Mouse (Mus musculus): Measurements from ENCODE around the gene Pitpnm2.

The Pitpnm2 gene

DNA sequence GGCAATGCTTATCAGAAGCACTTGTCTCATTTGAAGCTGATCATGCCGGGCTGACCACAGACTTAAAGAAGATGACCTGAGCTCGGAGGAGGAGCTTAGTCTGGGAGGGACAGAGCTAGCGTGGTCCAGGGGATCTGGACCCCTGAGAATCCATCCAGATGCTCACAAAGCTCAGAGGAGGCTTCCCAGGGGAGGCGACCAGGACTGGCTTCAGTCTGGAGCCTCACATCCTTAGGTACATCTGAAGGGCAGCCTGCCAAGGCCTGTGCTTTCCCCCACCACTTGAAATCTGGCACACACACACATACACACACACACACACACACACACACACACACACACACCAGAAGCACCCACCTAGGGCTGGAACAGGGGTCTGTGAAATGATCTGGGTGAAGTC lies 47.5 kb downstream of the Pitpnm2 start:
- no peak for DNase-seq (ENCODE audit: low spot score)

DNA sequence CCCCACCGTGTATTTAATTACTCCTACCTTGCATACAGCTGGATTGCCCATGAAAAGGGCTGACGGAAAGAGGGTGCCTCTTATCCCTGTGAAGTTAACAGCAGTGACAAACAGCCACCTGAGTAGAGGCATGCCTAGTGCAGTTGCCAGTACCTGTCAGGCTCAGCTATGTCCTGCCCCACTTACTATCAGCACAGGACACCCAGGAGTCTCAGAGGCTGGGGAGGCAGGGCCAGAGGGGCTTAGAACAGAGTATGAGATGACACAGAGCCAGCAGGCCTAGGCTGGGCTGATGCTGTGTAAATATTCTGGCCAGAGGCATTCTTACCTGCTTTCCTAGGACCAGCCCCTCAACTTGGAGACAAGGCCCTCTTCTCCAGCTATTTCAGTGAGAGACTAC lies 48.0 kb downstream of the Pitpnm2 start:
- no peak for DNase-seq (ENCODE audit: low spot score)

DNA sequence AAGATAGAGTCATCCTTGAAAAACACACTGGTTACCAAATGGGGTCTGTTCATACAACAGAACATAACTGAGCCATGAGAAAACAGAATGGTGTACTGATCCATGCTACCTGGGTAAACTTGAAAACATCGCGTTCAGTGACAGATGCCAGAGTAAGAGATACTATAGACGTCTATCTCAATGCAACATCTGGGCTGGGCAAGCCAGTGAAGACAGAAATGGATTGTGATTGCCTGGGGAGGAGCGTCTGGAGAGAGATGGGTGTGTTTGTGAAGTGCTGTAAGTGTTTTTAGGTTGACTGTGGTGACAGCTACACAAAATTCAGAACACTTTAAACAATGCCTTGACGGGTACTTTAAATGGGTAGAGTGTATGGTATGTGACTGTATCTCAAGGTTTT lies 48.7 kb downstream of the Pitpnm2 start:
- DNase-seq (ENCODE audit: low spot score), result no peak

DNA sequence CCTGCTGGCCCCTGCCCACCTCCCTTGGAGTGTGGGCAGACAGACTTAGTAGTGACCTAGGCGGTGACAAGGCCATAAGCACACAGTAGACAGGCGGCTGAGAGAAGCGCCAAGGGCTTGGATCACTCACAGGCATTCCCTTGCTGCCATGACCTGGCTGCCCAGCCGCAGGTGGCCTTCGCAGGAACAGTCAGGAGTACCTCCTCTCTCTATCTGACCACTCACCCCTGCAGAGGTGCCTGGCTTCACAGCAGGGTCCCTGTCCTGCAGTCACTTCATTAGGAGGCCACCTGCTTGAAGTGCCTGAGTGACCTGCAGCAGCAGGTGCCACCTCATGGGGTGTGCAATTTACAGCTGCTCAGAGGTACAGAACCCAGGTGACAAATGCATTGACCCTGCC lies 50.4 kb downstream of the Pitpnm2 start:
- DNase-seq (ENCODE audit: low spot score), result no peak

DNA sequence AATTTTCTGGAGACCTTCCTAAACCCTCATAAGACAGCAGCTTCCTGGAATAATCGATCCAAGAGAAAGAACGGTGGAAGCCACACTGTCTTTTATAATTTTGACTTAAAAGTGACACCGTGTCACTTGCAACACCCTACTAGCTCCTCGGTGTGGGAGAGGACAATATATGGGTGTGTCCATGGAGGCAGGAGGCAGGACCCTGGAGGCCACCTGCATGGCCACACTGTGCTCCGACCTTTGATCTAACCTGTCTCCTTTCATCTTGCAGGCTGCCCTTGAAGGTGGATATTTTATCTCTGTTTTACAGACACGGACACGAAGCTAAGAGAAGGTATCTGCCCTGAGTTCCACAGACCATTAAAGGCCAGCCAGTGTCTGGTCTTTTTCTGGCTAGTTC lies 51.1 kb downstream of the Pitpnm2 start:
- no peak for DNase-seq (ENCODE audit: low spot score)

DNA sequence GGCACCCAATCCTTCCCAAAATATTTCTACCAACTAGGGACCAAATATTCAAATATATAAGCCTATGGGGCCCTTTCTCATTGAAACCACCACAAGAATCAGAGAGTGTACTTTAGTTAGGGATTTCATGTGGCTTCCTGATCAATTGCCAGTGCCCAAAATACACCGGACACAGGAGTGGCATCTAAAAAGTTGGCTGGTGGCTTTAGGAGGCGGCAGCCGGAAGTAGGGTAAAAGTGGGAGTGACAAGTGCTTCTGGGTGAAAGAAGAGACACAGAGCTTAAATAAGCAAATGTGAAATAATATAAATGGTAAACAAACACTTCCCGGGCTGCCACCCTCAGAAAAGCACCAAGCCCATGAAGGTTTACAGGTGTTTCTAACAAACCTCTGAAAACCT lies 53.5 kb downstream of the Pitpnm2 start:
- DNase-seq (ENCODE audit: low spot score), result no peak

DNA sequence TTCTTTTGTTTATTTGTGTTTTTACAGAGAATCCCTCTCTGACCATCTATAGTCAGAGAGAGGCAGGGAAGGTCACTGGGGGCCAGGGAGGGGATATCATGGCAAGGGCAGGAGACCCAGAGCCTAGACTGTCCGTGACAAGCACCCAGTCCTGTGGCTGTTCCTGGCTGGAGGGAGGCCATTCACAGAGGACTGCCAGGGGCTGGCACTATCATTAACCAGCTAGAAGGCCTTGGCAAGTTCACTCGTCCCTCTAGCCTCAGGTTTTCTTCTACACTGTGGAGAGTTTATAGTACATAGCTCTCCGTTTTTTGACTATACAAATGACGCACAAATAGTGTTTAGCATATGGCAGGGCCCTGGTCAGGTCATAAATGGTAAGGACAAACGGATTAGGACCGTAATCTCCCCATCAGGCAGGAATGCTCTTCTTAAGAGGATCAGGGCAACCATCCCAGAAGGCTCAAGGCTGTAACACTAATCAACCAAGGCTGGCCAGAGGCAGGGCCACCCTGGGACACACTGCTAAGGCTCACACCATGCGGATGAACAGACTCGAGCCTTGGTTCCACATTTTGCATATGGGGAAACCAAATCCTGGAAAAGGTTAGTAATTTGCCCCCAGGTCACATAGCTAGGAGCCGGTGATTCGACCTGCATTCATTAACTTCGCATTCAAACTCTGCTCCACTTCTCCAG lies 55.0 kb downstream of the Pitpnm2 start:
- DNase-seq (ENCODE audit: low spot score), result no peak

DNA sequence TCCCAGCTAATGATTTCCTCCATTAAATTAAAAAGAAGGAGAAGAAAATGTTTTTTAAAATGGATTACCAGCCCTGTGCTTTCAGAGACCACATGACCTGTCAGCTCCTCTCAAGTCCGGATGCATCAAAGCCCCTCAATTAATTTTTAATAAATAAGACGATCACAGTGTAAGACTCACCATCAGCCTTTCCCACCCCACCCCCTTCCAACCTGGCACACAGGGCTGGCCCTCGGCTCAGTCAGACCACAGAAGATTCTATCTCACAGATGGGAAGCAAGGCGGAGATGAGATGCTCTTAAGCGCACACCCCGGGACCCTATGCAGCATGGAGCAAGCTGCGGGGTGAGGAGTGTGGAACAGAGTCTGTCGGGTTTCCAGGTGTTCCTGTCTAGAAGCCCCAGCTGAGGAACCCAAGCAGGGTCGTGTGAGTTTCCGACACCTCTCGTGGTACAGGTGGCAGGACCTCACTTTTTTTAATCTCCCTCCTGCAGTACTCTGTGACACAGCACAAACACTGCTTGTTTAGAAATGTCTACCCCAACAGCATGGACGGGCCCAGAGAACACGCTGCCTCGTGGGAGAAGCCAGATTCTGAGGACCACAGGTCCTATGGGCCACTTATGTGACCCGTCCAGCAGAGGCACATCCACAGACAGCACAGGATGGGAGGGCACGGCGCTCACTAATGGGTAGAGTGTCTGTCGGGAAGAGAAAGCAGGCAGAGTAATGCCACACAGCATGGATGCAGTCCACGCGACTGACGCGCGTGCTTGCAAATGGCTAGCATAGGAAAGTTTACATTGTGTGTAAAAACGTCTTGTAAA lies 56.1 kb downstream of the Pitpnm2 start:
- DNase-seq (ENCODE audit: low spot score), result no peak

DNA sequence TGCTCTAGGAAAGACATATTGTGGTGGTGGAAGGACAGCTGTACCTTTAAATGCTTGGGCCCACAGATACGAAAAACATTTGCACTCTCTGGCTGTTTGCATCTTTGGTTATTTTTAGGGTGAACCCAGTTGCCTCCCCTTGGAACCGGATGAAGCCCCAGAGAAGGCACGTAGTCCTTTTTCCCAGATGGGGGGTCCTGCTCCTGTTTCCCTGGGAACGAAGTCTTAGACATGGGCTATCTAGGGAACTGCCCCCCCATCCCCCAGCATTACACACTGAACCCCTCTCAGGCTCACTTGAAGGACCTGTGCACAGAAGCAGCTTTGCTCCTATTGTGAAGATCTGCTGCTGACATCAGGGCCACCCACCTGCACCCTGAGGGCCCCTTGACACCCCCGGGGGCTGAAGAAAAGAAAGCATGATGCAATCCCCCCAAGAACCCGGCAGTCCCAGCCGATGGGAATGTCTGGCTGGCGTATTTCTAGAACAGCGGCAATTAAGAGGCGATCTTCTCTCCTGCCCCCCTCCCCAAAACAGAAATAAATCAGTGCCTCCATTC lies 56.8 kb downstream of the Pitpnm2 start:
- DNase-seq (ENCODE audit: low spot score), result no peak

DNA sequence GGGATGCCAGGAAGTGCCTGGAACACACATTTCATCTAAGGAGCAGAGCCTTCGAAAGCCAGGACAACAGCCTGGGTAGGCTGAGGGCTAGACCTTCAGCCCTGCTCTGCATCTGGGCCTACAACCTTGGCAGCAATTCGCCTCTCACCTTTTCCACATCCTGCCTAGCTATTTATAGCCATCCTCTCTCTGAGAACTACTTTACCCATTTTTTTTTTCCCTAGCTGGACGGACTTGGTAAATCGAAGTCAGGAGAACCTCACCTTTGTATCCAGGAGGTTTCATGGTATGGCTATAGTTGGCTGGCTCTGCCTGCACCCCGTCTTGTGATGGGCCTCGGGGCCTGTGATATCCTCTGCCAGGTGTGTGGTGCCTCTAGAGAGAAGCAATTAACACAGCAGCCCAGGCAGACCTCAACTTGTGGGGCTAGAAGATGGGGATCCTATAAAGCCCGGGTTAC lies 57.3 kb downstream of the Pitpnm2 start:
- no peak for DNase-seq (ENCODE audit: low spot score)

DNA sequence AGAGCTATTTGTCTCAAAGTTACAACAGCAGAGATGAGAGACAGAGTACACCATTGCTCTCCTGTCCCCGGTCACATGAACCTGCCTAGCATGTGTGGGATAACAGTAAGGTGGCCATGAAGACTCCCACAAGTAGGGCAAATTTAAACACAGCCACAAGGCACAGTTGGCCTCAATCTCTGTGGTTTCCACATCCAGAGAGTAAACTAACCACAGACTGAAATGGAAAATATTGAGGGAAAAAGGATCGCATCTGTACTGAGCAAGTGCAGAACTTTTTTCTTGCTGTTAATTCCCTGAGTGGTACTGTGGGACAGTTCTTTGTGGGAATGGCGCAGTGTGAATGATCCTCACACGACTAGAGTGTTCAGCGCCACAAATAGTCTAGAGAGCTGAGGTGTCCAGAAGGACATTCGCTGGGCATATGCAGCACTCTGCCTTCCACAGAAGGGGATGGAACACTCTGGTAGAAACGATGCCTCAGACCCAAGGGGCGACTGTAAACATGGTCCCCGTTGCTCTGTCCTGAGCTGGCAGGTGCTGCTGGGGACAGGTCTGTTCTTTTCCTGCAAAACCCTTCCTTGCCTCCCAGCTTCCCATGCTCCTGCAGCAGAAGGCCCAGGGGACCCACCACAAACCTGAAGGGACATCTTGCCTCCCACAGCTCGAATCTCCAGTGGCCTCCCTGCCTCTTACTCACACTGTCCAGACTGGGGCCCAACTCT lies 59.3 kb downstream of the Pitpnm2 start:
- DNase-seq (ENCODE audit: low spot score), result no peak

DNA sequence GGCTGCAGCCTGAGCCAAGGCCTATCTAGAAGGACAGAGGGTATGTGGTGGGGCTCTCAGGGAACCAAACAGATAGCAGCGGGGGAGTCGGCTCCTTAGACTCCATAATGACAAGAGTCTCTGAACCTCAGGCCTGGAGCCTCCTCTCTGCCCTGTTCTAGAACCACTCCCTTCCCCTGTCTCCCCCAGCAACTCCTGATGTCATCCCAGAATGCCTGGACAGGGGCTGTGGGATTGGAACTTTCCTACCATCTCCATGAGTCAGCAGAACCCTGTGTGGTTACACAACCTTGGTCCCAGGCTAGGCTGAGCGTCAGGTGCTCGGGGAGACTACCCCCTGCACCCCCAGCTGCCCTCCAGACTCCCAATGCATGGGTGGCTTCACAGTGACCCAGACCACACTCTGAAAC lies 60.0 kb downstream of the Pitpnm2 start:
- no peak for DNase-seq (ENCODE audit: low spot score)

DNA sequence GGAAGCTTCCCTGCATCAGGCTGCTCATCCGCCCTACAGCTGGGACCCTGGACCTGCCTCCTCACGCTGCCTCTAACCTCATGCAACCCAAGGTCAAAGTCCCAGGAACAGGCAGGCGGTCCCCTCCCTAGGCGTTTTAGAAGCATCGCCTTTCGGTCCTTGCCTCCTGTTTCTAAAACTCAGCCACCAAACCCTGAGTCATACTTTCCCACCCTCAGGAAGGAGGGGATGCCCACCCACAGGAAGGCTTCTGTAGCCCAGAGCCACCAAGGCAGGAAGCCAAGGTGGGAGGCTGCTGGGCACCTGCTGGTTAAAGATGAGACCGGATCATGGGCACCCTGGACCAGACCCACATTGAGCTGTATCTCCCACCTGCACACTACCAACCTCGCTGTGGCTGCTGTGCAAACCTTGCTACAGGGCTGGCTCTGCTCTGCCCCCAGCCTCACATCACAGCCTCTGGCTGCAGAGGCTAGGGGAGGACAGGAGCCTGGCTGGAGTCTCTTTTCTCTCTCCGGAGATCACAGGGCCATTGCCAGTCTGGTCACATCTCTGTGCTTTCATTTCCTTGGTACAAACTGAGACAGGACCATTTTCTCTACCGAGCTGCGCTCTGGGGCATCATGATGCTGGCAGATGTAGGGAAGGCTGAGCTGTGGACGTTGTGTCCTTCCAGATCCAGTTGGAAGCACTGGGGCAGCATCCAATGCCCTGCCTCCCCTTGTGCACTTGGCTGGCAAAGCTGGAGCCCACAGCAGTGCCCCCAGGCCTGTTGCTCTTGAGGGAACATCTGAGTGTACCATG lies 61.9 kb downstream of the Pitpnm2 start:
- no peak for DNase-seq (ENCODE audit: low spot score)

DNA sequence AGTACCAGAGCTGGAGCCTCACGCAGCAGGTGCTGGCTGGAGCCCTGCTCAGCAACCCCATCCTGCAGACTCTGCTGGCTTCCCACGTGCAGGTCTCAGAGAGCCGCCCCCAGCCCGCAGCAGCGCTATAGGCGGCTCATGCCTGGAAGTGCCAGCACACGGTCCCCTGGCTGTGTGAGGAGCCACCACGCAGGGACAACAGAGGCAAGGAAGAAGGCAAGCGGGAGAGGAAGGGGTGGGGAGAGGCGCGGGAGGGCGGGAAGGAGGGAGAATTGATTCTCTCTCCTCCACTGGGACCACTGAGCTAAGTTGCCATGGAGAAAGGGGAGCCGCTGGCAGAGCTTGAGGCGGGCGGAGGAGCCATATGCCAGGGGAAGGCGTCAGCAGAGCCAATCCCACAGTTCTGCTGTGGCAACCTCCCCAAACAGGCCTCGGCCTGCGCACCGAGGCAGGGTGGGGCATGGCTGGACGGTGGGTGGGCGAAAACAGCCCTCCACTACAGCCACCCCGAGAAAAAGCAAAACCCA lies 62.5 kb downstream of the Pitpnm2 start:
- no peak for DNase-seq (ENCODE audit: low spot score)

DNA sequence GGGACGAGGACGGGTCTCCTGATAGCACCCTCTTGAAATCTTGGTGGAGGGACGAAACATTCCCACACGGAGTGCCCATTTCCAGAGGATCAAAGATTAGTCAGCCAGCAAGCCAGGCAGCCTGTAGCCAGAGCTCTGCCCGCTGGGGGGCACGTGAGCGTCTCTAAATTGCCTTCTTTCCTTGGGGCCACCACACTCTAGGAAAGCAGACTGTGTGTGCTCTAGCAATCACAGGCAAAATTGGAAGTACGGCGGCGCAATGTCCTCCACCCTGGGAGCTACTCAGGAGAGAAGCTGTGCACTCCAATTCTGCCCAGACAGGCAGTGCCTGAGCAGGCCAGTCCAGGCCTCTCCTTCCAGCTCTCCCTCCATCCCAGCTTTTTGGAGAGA lies 63.1 kb downstream of the Pitpnm2 start:
- no peak for DNase-seq (ENCODE audit: low spot score)

DNA sequence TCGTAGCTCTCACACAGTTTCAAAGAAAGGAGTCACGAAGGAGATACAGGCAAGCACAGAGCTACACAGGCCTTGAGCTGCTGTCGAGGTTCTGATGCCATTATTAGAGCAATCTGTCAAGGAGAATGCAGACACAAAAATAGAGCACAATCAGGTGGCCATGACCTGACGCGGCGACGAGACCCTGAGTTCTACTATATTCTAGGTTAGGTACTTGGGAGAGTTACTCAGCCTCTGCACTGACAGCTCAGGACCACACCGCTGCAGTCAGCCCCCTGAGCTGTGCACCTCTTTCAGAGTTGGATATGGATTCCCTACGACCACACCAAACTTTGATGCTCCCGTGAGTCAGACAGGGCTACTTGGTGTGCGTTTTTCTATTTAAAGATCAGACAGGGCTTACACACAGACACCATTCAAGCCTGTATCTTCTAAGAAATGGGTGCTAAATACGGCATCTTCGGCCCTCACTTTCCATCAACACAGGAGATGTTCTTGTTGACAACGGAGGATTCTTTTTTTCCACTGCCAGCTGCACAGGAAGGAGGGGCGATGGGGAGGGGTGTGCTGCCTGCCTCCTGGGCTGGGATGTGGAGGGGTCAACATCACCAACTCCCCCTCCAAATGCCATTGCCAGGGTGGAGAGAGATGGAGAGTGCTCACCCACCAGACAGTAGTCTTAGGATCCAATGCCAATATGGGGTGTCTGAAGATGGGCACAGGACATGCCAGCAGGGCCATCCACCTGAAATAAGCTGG lies 63.7 kb downstream of the Pitpnm2 start:
- DNase-seq (ENCODE audit: low spot score), result no peak

DNA sequence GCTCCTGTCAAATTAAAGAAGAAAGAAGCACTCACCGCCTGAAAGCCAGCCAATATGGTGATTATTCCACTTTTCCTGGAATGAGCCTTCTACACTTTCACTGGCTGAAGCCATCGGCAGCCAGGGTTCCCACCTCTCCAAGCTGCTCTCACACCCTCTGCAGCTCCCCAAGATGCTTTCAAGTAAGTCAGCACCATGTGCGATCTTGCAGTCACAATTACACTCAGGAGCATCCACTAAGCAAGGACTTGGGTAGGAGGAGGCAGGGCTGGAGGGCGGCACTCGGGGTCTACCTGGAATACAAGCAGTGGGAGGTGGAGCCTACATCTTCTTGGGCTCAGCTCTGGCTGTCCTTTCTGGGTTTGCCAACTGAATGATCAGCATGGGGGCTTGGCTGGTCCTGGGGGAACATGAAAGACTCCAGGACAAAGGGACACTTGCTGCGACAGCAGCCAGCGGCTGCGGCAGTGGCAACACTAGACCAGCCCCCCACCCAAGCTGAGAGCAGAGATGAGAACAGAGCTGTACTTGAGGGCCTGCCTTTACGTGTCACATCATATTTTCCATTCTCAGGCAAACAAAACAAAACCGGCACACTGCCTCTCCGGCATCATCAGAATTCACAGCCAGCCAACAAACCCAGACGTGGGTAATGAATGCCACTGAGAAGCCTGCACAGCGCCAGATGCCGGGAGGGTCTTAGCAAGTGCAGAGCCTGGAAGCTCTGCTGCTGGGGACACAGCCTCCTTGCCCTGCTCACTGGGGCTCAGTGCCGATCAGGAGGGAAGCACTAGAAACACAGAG lies 64.5 kb downstream of the Pitpnm2 start:
- no peak for DNase-seq (ENCODE audit: low spot score)

DNA sequence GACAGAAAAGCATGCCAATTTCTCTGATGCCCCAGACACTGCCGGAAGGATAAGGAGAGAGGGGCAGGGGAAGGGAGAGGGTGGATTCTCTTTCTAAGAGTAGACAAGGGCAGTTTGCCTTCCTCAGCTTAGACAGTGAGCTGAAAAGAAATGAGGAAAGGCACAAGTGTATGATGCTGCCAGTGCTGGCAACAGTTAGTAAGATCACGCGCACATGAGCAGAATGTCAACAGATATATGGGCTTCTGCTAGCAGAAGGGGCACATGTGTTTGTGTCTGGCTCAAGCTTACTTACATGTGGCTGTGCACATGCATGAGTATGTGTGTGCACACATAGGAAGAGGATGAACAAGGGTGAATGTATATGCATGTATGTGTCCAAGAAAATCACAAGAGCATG lies 65.4 kb downstream of the Pitpnm2 start:
- no peak for DNase-seq (ENCODE audit: low spot score)

DNA sequence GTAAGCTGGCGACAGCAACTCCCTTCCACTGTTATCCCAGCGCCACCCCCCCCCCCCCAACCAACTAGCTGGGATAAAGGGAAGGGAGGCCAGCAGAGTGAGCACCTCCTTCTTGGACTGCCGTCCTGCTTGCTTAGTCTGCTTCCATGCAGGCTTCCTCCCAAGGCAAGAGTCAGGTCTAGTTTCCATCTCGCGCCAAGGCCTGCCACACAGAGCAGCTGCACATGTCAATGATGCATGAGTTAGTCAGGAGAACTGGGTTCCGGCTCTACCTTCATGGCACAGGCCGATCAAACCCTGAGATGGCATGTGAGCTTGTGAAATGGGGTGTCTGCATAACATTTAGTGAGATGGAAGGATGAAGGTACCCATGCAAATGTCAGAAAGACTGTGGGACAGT lies 66.9 kb downstream of the Pitpnm2 start:
- no peak for DNase-seq (ENCODE audit: low spot score)

DNA sequence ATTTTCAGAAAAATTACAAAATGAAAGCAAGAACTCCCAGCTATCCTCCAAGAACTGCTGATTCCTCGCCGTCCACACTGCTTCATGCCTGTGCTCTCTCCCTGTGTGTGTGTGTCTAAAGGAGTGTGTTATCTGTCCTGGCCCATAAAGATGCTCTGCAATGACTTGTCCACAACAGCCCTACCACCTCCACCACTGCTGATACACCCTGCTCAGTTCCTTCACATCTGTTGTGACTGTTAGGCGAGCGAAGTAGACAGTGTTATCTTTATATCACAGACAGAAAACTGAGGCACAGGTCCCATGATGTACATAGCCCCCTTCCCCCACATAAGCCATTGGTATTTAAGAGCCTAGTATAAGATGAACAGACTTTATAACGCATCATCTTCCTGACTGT lies 67.5 kb downstream of the Pitpnm2 start:
- DNase-seq (ENCODE audit: low spot score), result no peak

Data from urinary bladder, postnatal 25 days (tissue).